Mouse (Mus musculus): Measurements from ENCODE around the gene Tac4. TPM values are rescaled to one million over a fixed set of nuclear protein-coding genes. Genes with fewer than 3 reads are reported as not detected.

The Tac4 gene
- polyA plus RNA-seq, 1 experiment: not detected

DNA sequence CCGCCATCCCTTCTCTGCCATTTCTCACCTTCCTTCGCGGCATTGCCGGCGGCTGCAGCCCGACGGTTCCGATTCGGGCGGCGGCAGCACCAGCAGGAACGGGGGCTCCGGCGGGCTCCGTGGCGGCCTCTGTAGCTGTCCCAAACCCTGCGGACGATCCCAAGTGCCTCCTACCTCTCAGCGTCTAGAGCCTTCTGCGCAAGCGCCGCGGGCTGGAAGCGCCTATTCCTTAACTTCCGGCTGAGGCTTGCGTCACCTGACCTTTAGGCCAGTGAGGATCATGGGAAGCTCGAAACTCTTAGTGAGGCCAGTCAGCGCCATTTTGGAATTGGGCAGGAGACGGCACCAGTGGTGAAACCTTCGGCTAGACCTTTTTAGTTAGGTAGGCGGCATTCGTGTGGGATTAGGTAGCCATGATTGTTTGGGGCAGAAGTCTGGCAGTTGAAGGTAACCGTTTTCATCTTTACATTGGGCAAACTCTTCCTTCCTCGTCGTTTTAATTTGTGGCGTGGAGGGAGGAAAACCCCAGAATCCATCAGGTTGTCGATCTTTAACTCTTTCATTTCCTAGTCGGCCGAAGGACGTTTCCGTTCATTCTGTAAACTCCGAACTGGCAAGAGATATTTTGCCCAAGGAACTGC lies 48.8 kb downstream of the Tac4 start, which contains the start of gene Kat7:
Gene Kat7 (minus strand): TSS at position 240 of the 641 bp plus-strand sequence.
- peak within 1 kb of the TSS; percentile 83 for H3K27ac ChIP-seq (ENCODE audit: insufficient read depth, low read depth, low read length)
- TF ChIP-seq POLR2A (IDR thresholded peaks at IDR 0.05; ENCODE audit: borderline replicate concordance, low read depth, low read length) (no peak), CTCF (IDR thresholded peaks at IDR 0.05; ENCODE audit: low read depth, low read length) (no peak)
- peak within 1 kb of the TSS; percentile 91 for H3K4me3 ChIP-seq (ENCODE audit: insufficient read depth, low read length)
- H3K4me1 ChIP-seq (ENCODE audit: control insufficient read depth, insufficient read depth, low read length): peaks cover 8% of the 10 kb centered on the region

DNA sequence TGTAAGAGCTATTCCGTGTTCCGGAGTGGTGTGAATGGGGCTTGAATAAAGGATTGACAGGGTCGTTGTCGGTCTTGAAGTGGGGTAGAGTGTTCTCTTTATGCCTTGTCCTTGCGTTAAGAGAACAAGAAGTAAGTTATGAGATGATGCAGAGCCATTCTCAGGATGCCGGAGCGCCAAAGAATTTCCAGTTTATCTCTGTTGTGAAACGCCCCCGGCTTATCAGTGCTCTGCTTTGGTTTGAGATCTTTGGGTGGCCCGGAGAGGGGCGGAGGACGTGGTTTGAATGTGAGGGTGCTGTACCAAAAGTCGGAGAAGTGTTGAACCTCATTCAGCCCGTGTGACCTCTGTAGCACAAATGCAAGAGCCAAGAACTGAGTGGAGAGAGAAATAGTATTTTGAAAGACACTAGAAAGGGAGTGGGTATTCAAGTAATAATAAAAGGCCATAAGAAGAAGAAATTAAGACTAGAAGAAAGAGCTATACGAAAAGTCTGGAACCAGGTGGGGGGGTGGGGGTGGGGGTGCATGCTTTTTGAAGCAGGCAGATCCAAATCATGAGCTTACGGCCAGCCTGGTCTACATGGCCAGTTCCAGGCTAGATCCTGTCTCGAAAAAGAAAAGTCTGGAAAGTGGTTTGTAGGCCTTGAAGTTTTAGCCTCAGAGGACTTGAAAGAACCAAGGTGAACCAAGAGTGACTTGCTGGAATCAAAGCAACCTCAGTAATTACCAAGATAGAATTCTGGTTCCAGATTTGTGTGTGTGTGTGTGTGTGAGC lies 49.5 kb downstream of the Tac4 start:
- H3K4me1 ChIP-seq (ENCODE audit: control insufficient read depth, insufficient read depth, low read length): peaks cover 8% of the 10 kb centered on the region
- H3K4me3 ChIP-seq (ENCODE audit: insufficient read depth, low read length): peak overlapping the region; percentile 91
- no peak for TF ChIP-seq CTCF (IDR thresholded peaks at IDR 0.05; ENCODE audit: low read depth, low read length)
- peak overlapping the region; percentile 76 for H3K27ac ChIP-seq (ENCODE audit: insufficient read depth, low read depth, low read length)

DNA sequence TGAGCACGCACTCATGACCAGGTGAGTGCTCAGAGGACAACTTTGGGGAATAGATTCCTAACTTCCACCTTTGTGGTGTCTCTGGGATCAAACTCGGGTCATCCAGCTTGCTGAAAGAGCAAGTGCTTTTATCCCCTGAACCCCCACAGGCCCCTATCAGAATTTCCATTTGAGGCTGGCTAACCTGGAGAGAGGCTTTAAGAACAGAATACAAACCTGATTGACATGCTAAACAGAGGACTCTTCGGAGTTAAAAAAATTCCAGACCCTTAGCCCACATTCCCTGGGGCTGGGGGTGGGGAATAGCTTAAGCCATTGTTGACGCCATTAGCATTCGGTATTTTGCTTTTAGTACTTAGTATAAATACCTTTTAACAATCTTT lies 50.1 kb downstream of the Tac4 start:
- Histone ChIP-seq H3K27ac (ENCODE audit: insufficient read depth, low read depth, low read length) (no peak overlapping the region), H3K4me3 (ENCODE audit: insufficient read depth, low read length) (peak overlapping the region; percentile 91), H3K4me1 (ENCODE audit: control insufficient read depth, insufficient read depth, low read length) (peaks cover 8% of the 10 kb centered on the region)
- TF ChIP-seq CTCF (IDR thresholded peaks at IDR 0.05; ENCODE audit: low read depth, low read length) (no peak), POLR2A (IDR thresholded peaks at IDR 0.05; ENCODE audit: borderline replicate concordance, low read depth, low read length) (no peak)

- no peak overlapping the region for H3K4me3 ChIP-seq (ENCODE audit: insufficient read depth, low read length)
- H3K4me1 ChIP-seq (ENCODE audit: control insufficient read depth, insufficient read depth, low read length): peaks cover 6% of the 10 kb centered on the region
- H3K27ac ChIP-seq (ENCODE audit: insufficient read depth, low read depth, low read length): no peak overlapping the region
- no peak for TF ChIP-seq CTCF (IDR thresholded peaks at IDR 0.05; ENCODE audit: low read depth, low read length)
- no peak for TF ChIP-seq POLR2A (IDR thresholded peaks at IDR 0.05; ENCODE audit: borderline replicate concordance, low read depth, low read length)
Observed at GRCm38 (mm10) chr11:95315215-95315955, 54.1 kb downstream of the Tac4 start.

- no peak overlapping the region for H3K27ac ChIP-seq (ENCODE audit: insufficient read depth, low read depth, low read length)
- TF ChIP-seq POLR2A (IDR thresholded peaks at IDR 0.05; ENCODE audit: borderline replicate concordance, low read depth, low read length) (no peak), CTCF (IDR thresholded peaks at IDR 0.05; ENCODE audit: low read depth, low read length) (no peak)
- H3K4me1 ChIP-seq (ENCODE audit: control insufficient read depth, insufficient read depth, low read length): no peaks in the 10 kb centered on the region
- no peak overlapping the region for H3K4me3 ChIP-seq (ENCODE audit: insufficient read depth, low read length)
Observed at GRCm38 (mm10) chr11:95318116-95318515, 56.8 kb downstream of the Tac4 start.

Other genes with a start within 250 kb of the Tac4 start
- 23.4 and 24.5 TPM in 2 replicates for gene Pdk2, start 220.2 kb upstream of the Tac4 start, polyA plus RNA-seq (2012; ENCODE audit: insufficient read depth, insufficient read length, missing spikeins)
- 0.27 and 0.33 TPM in 2 replicates for gene Itga3, start 184.7 kb upstream of the Tac4 start, polyA plus RNA-seq (2012; ENCODE audit: insufficient read depth, insufficient read length, missing spikeins)
- gene Dlx3, start 141.4 kb upstream of the Tac4 start, polyA plus RNA-seq (2012; ENCODE audit: insufficient read depth, insufficient read length, missing spikeins): not detected in 2 replicates
- not detected in 2 replicates for gene Dlx4, start 115.3 kb upstream of the Tac4 start, polyA plus RNA-seq (2012; ENCODE audit: insufficient read depth, insufficient read length, missing spikeins)
- gene Kat7, start 48.7 kb downstream of the Tac4 start, polyA plus RNA-seq (2012; ENCODE audit: insufficient read depth, insufficient read length, missing spikeins): 41.2 and 41.7 TPM in 2 replicates
- 3.3 and 3.4 TPM in 2 replicates for gene Fam117a, start 75.5 kb downstream of the Tac4 start, polyA plus RNA-seq (2012; ENCODE audit: insufficient read depth, insufficient read length, missing spikeins)
- 35.9 and 40.1 TPM in 2 replicates for gene Slc35b1, start 123.2 kb downstream of the Tac4 start, polyA plus RNA-seq (2012; ENCODE audit: insufficient read depth, insufficient read length, missing spikeins)
- gene Spop, start 152.6 kb downstream of the Tac4 start, polyA plus RNA-seq (2012; ENCODE audit: insufficient read depth, insufficient read length, missing spikeins): 113 and 124 TPM in 2 replicates